In genomic region chr7:99670915-99671314, GRCm38 (mm10) we compare ENCODE assay signal across 24 mouse cellular contexts. TPM values are rescaled to one million over a fixed set of nuclear protein-coding genes. Genes with fewer than 3 reads are reported as not detected.
A peak's percentile ranks its signal among the peaks of the same experiment; 100 is the strongest.
DNase-seq lines count a peak whose midpoint lies in the region; ATAC-seq and TF ChIP-seq lines count a peak whose summit lies in the region.
"Had no signal": no experiment of that assay in that cellular context is flagged by ENCODE, and none has a peak within 500 bp of the region (broad histone marks: within the 10 kb centered on the region; RNA-seq: fewer than 3 reads in every experiment).

No protein-coding gene starts in this region.

- H3K4me3 ChIP-seq in layer of hippocampus, adult 2 months, result no peak overlapping the region
- no peak overlapping the region for H3K4me3 ChIP-seq in ES-Bruce4 (ENCODE audit: low read depth, low read length)
- no peak overlapping the region for H3K4me3 ChIP-seq in liver, postnatal 0 days (ENCODE audit: low read depth, low read length)
- H3K4me3 ChIP-seq in midbrain, embryonic 15.5 days, result no peak overlapping the region
- H3K4me3 ChIP-seq: embryonic facial prominence, embryonic 15.5 days; forebrain, embryonic 12.5 days; heart, embryonic 15.5 days; hindbrain, embryonic 10.5 days; kidney, embryonic 15.5 days; neural tube, embryonic 12.5 days; stomach, embryonic 15.5 days had no signal

- no peak overlapping the region for H3K9ac ChIP-seq in ES-Bruce4 (ENCODE audit: low read depth, poor library complexity, severe bottlenecking)
- H3K9ac ChIP-seq in liver, postnatal 0 days (replicated peaks), result no peak overlapping the region
- H3K9ac ChIP-seq in midbrain, embryonic 15.5 days, result no peak overlapping the region
- H3K9ac ChIP-seq: embryonic facial prominence, embryonic 15.5 days; forebrain, embryonic 12.5 days; heart, embryonic 15.5 days; kidney, embryonic 15.5 days; lung, embryonic 14.5 days; neural tube, embryonic 12.5 days; stomach, embryonic 15.5 days had no signal

- H3K4me2 ChIP-seq in liver, postnatal 0 days (ENCODE audit: low read depth, low read length), result no peak overlapping the region
- no peak overlapping the region for H3K4me2 ChIP-seq in midbrain, embryonic 15.5 days
- H3K4me2 ChIP-seq: embryonic facial prominence, embryonic 15.5 days; forebrain, embryonic 12.5 days; heart, embryonic 15.5 days; kidney, embryonic 15.5 days; lung, embryonic 14.5 days; neural tube, embryonic 12.5 days; stomach, embryonic 15.5 days had no signal

- H3K27ac ChIP-seq in layer of hippocampus, adult 2 months, result no peak overlapping the region
- no peak overlapping the region for H3K27ac ChIP-seq in ES-Bruce4 (ENCODE audit: insufficient read depth, low read length)
- no peak overlapping the region for H3K27ac ChIP-seq in liver, postnatal 0 days (ENCODE audit: low read depth)
- no peak overlapping the region for H3K27ac ChIP-seq in midbrain, embryonic 15.5 days
- H3K27ac ChIP-seq: embryonic facial prominence, embryonic 15.5 days; forebrain, embryonic 12.5 days; heart, embryonic 15.5 days; hindbrain, embryonic 10.5 days; kidney, embryonic 15.5 days; neural tube, embryonic 12.5 days; stomach, embryonic 15.5 days had no signal

- WGBS in liver, postnatal 0 days (ENCODE audit: insufficient replicate concordance), result 64% methylated on average over 4 of the region's 4 CpGs
- whole genome bisulfite sequencing in midbrain, embryonic 15.5 days, result 73% methylated on average over 4 of the region's 4 CpGs

- peak; percentile 50 for TF ChIP-seq CTCF in layer of hippocampus, adult 2 months (conservative IDR thresholded peaks at IDR 0.05)
- TF ChIP-seq CTCF in ES-Bruce4 (IDR thresholded peaks at IDR 0.05; ENCODE audit: low read depth, low read length), result peak; percentile 19
- TF ChIP-seq CTCF in liver, postnatal 0 days (IDR thresholded peaks at IDR 0.05; ENCODE audit: low read depth), result peak; percentile 20

- TF ChIP-seq POLR2A in ES-Bruce4 (IDR thresholded peaks at IDR 0.05; ENCODE audit: insufficient read depth, low read length), result no peak

- no peak for TF ChIP-seq EP300 in ES-Bruce4 (IDR thresholded peaks at IDR 0.05; ENCODE audit: insufficient read depth, low read depth, low read length)
- TF ChIP-seq EP300 in liver, postnatal 0 days (IDR thresholded peaks at IDR 0.05; ENCODE audit: low read depth), result no peak

- ATAC-seq in liver, postnatal 0 days, result no peak
- ATAC-seq in midbrain, embryonic 15.5 days (replicated peaks), result no peak
- ATAC-seq: inflammation-experienced regulatory T-cells, adult 6 months had no signal

- H3K9me3 ChIP-seq in ES-Bruce4 (replicated peaks; ENCODE audit: control insufficient read depth, insufficient read depth, low read length, poor library complexity, severe bottlenecking), result no peaks in the 10 kb centered on the region
- H3K9me3 ChIP-seq in liver, postnatal 0 days (ENCODE audit: low read length), result no peaks in the 10 kb centered on the region
- H3K9me3 ChIP-seq in midbrain, embryonic 15.5 days, result no peaks in the 10 kb centered on the region
- H3K9me3 ChIP-seq: embryonic facial prominence, embryonic 15.5 days; forebrain, embryonic 12.5 days; heart, embryonic 15.5 days; hindbrain, embryonic 10.5 days; kidney, embryonic 15.5 days; neural tube, embryonic 12.5 days; stomach, embryonic 15.5 days had no signal

- peak; percentile 36 for DNase-seq in adrenal gland, postnatal 14 days
- DNase-seq in adrenal gland, adult 2 months, result no peak
- DNase-seq in layer of hippocampus, adult 2 months (ENCODE audit: low spot score in 2 of 2), result no peak
- DNase-seq in layer of hippocampus, postnatal 36 days, result no peak
- DNase-seq in liver, postnatal 0 days, result no peak
- DNase-seq in frontal cortex, postnatal 14 days (ENCODE audit: low spot score in 2 of 2), result no peak
- DNase-seq: cerebellum, postnatal 10 days; embryo, embryonic 11 days; lung, embryonic 14.5 days; right cerebral cortex, postnatal 14 days had no signal

- no peaks in the 10 kb centered on the region for H3K36me3 ChIP-seq in ES-Bruce4 (ENCODE audit: control insufficient read depth, insufficient read depth, low read length, poor library complexity, severe bottlenecking)
- no peaks in the 10 kb centered on the region for H3K36me3 ChIP-seq in liver, postnatal 0 days (replicated peaks; ENCODE audit: insufficient read depth, low read length)
- no peaks in the 10 kb centered on the region for H3K36me3 ChIP-seq in midbrain, embryonic 15.5 days (replicated peaks)
- H3K36me3 ChIP-seq: embryonic facial prominence, embryonic 15.5 days; forebrain, embryonic 12.5 days; heart, embryonic 15.5 days; hindbrain, embryonic 10.5 days; kidney, embryonic 15.5 days; neural tube, embryonic 12.5 days; stomach, embryonic 15.5 days had no signal

- no peaks in the 10 kb centered on the region for H3K27me3 ChIP-seq in ES-Bruce4 (ENCODE audit: control insufficient read depth, insufficient read depth, low read length, poor library complexity, severe bottlenecking)
- no peaks in the 10 kb centered on the region for H3K27me3 ChIP-seq in liver, postnatal 0 days (ENCODE audit: insufficient read depth, low read length)
- H3K27me3 ChIP-seq in midbrain, embryonic 15.5 days (replicated peaks), result no peaks in the 10 kb centered on the region
- H3K27me3 ChIP-seq: embryonic facial prominence, embryonic 15.5 days; forebrain, embryonic 12.5 days; kidney, embryonic 15.5 days; neural tube, embryonic 12.5 days; stomach, embryonic 15.5 days had no signal

- no peaks in the 10 kb centered on the region for H3K4me1 ChIP-seq in ES-Bruce4 (ENCODE audit: control insufficient read depth, insufficient read depth, low read length)
- H3K4me1 ChIP-seq in liver, postnatal 0 days (ENCODE audit: insufficient read depth), result no peaks in the 10 kb centered on the region
- H3K4me1 ChIP-seq in midbrain, embryonic 15.5 days, result no peaks in the 10 kb centered on the region
- H3K4me1 ChIP-seq: embryonic facial prominence, embryonic 15.5 days; stomach, embryonic 15.5 days had no signal

RNA-seq across cellular contexts. Expression of gene Slco2b1, which starts 40.2 kb away (rescaled TPM):
- total RNA-seq in adrenal gland, postnatal 14 days (2021), result 19.8 and 26.8 TPM in 2 replicates
- total RNA-seq in adrenal gland, adult 2 months (2021), result 10 to 100 TPM; 22.9 to 23.0 TPM
- 34.6 and 49.7 TPM in 2 replicates for polyA plus RNA-seq in adrenal gland, adult 2 months (2012; rRNA removed)
- 10 to 100 TPM; 11.7 to 13.4 TPM for total RNA-seq in layer of hippocampus, adult 2 months (2021)
- total RNA-seq in layer of hippocampus, postnatal 36 days (2021), result 10 to 100 TPM; 10.4 to 13.7 TPM
- not detected in 2 replicates for polyA plus RNA-seq in ES-Bruce4 (2011; ENCODE audit: insufficient read depth, insufficient read length, low read depth, missing spikeins)
- polyA plus RNA-seq in liver, postnatal 0 days (2015; fragmentation: Nextera tagmentation; extraction: Ambion mirVana), result 0.68 and 0.73 TPM in 2 replicates
- 6.0 and 7.2 TPM in 2 replicates for polyA plus RNA-seq in midbrain, embryonic 15.5 days (2015; fragmentation: Nextera tagmentation; extraction: Ambion mirVana)
- total RNA-seq: granulocyte monocyte progenitor cell, adult 5-6 weeks had no signal
- polyA plus RNA-seq: inflammation-experienced regulatory T-cells, adult 6 months had no signal

RNA-seq across cellular contexts. Expression of gene Tpbgl, which starts 44.0 kb away (rescaled TPM):
- 14.7 and 16.5 TPM in 2 replicates for total RNA-seq in adrenal gland, postnatal 14 days (2021)
- 10 to 100 TPM; 21.6 to 25.3 TPM for total RNA-seq in adrenal gland, adult 2 months (2021)
- polyA plus RNA-seq in adrenal gland, adult 2 months (2012; rRNA removed), result 71.2 and 81.0 TPM in 2 replicates
- total RNA-seq in layer of hippocampus, adult 2 months (2021), result 1 to 10 TPM; 4.7 to 5.1 TPM
- total RNA-seq in layer of hippocampus, postnatal 36 days (2021), result 1 to 10 TPM; 5.3 to 6.0 TPM
- polyA plus RNA-seq in ES-Bruce4 (2011; ENCODE audit: insufficient read depth, insufficient read length, low read depth, missing spikeins), result not detected in 2 replicates
- 0.55 and 0.66 TPM in 2 replicates for polyA plus RNA-seq in liver, postnatal 0 days (2015; fragmentation: Nextera tagmentation; extraction: Ambion mirVana)
- polyA plus RNA-seq in midbrain, embryonic 15.5 days (2015; fragmentation: Nextera tagmentation; extraction: Ambion mirVana), result 1.1 and 1.4 TPM in 2 replicates
- total RNA-seq: granulocyte monocyte progenitor cell, adult 5-6 weeks had no signal

RNA-seq across cellular contexts. Expression of gene Olfr520, which starts 59.2 kb away (rescaled TPM):
- not detected in 2 replicates for total RNA-seq in adrenal gland, postnatal 14 days (2021)
- total RNA-seq in adrenal gland, adult 2 months (2021), result not detected
- polyA plus RNA-seq in adrenal gland, adult 2 months (2012; rRNA removed), result not detected in 2 replicates
- not detected for total RNA-seq in layer of hippocampus, adult 2 months (2021)
- total RNA-seq in layer of hippocampus, postnatal 36 days (2021), result under 1 TPM in 1 of 2 experiments, not detected in 1; 0.62 TPM
- polyA plus RNA-seq in ES-Bruce4 (2011; ENCODE audit: insufficient read depth, insufficient read length, low read depth, missing spikeins), result not detected in 2 replicates
- not detected in 2 replicates for polyA plus RNA-seq in liver, postnatal 0 days (2015; fragmentation: Nextera tagmentation; extraction: Ambion mirVana)
- not detected in 2 replicates for polyA plus RNA-seq in midbrain, embryonic 15.5 days (2015; fragmentation: Nextera tagmentation; extraction: Ambion mirVana)
- total RNA-seq: granulocyte monocyte progenitor cell, adult 5-6 weeks; megakaryocyte progenitor cell, adult 5-6 weeks had no signal
- polyA plus RNA-seq: embryonic facial prominence, embryonic 15.5 days; forebrain, embryonic 12.5 days; heart, embryonic 15.5 days; hindbrain, embryonic 10.5 days; inflammation-experienced regulatory T-cells, adult 6 months; kidney, embryonic 15.5 days; limb, embryonic 11.5 days; lung, embryonic 14.5 days; neural tube, embryonic 12.5 days; spleen, adult 2 months; stomach, embryonic 15.5 days had no signal
